In genomic region chr4:32076391-32076925, GRCm38 (mm10) we compare ENCODE assay signal across 16 mouse cellular contexts.
DNase-seq lines count a peak whose midpoint lies in the region; ATAC-seq and TF ChIP-seq lines count a peak whose summit lies in the region.
"Had no signal": no experiment of that assay in that cellular context is flagged by ENCODE, and none has a peak within 500 bp of the region (broad histone marks: within the 10 kb centered on the region; RNA-seq: fewer than 3 reads in every experiment).

No protein-coding gene starts in this region.

- no peaks in the 10 kb centered on the region for H3K36me3 ChIP-seq in hindbrain, embryonic 10.5 days
- H3K36me3 ChIP-seq in hindbrain, postnatal 0 days (ENCODE audit: insufficient read depth, low read length) = no peaks in the 10 kb centered on the region
- no peaks in the 10 kb centered on the region for H3K36me3 ChIP-seq in neural tube, embryonic 13.5 days
- H3K36me3 ChIP-seq in forebrain, postnatal 0 days (ENCODE audit: insufficient read depth) = no peaks in the 10 kb centered on the region
- H3K36me3 ChIP-seq in midbrain, postnatal 0 days (ENCODE audit: insufficient read depth, low read length) = no peaks in the 10 kb centered on the region
- H3K36me3 ChIP-seq: embryonic facial prominence, embryonic 13.5 days; neural tube, embryonic 12.5 days had no signal

- H3K9me3 ChIP-seq in hindbrain, embryonic 10.5 days = no peaks in the 10 kb centered on the region
- no peaks in the 10 kb centered on the region for H3K9me3 ChIP-seq in hindbrain, postnatal 0 days (ENCODE audit: low read length)
- no peaks in the 10 kb centered on the region for H3K9me3 ChIP-seq in neural tube, embryonic 13.5 days
- no peaks in the 10 kb centered on the region for H3K9me3 ChIP-seq in forebrain, postnatal 0 days (ENCODE audit: low read length)
- H3K9me3 ChIP-seq in midbrain, postnatal 0 days (ENCODE audit: low read length) = no peaks in the 10 kb centered on the region
- H3K9me3 ChIP-seq: embryonic facial prominence, embryonic 13.5 days; neural tube, embryonic 12.5 days had no signal

- TF ChIP-seq CTCF in hindbrain, postnatal 0 days (IDR thresholded peaks at IDR 0.05; ENCODE audit: low read depth) = no peak
- no peak for TF ChIP-seq CTCF in forebrain, postnatal 0 days (IDR thresholded peaks at IDR 0.05; ENCODE audit: low read depth)
- no peak for TF ChIP-seq CTCF in midbrain, postnatal 0 days (IDR thresholded peaks at IDR 0.05)

- peaks cover 39% of the 10 kb centered on the region for H3K4me1 ChIP-seq in hindbrain, embryonic 10.5 days (replicated peaks)
- H3K4me1 ChIP-seq in hindbrain, postnatal 0 days (ENCODE audit: insufficient read depth, low read length) = peaks cover 17% of the 10 kb centered on the region; the same call in 1 of the 2 replicates
- peaks cover 37% of the 10 kb centered on the region for H3K4me1 ChIP-seq in neural tube, embryonic 13.5 days (replicated peaks)
- H3K4me1 ChIP-seq in forebrain, postnatal 0 days (ENCODE audit: insufficient read depth) = peaks cover 16% of the 10 kb centered on the region
- peaks cover 17% of the 10 kb centered on the region for H3K4me1 ChIP-seq in midbrain, postnatal 0 days (ENCODE audit: insufficient read depth, low read length)

- no peak overlapping the region for H3K9ac ChIP-seq in hindbrain, postnatal 0 days (replicated peaks; ENCODE audit: low read length)
- no peak overlapping the region for H3K9ac ChIP-seq in neural tube, embryonic 13.5 days
- no peak overlapping the region for H3K9ac ChIP-seq in forebrain, postnatal 0 days
- no peak overlapping the region for H3K9ac ChIP-seq in midbrain, postnatal 0 days (replicated peaks; ENCODE audit: low read length, poor library complexity, severe bottlenecking)
- H3K9ac ChIP-seq: embryonic facial prominence, embryonic 13.5 days; neural tube, embryonic 12.5 days had no signal

- H3K27ac ChIP-seq in hindbrain, embryonic 10.5 days = peak overlapping the region; percentile 94
- H3K27ac ChIP-seq in hindbrain, postnatal 0 days = no peak overlapping the region
- peak overlapping the region; percentile 92 for H3K27ac ChIP-seq in neural tube, embryonic 13.5 days (replicated peaks)
- H3K27ac ChIP-seq in forebrain, postnatal 0 days (ENCODE audit: low read depth, low read length) = 0 out of 2 replicates have a peak overlapping the region, but pooled peaks have one; percentile 2
- H3K27ac ChIP-seq in midbrain, postnatal 0 days (ENCODE audit: low read depth, low read length) = peak overlapping the region; percentile 32; the same call in 1 of the 2 replicates
- H3K27ac ChIP-seq: embryonic facial prominence, embryonic 13.5 days had no signal

- DNase-seq in hindbrain, embryonic 10.5 days (ENCODE audit: low spot score) = no peak
- no peak for DNase-seq in hindbrain, postnatal 0 days (ENCODE audit: low spot score)
- DNase-seq in neural tube, embryonic 10.5 days (ENCODE audit: extremely low spot score, low spot score) = no peak
- DNase-seq in forebrain, postnatal 0 days = peak; percentile 22
- DNase-seq in midbrain, postnatal 0 days (ENCODE audit: low spot score) = peak; percentile 11
- DNase-seq in urinary bladder, adult 18-20 months (ENCODE audit: low spot score in 2 of 2) = no peak
- DNase-seq in embryo, embryonic 10.5 days (ENCODE audit: low spot score) = no peak
- DNase-seq: B cell, adult 2 months; cerebellum, adult 9-11 months; kidney, adult 11 months; kidney, postnatal 10 days; liver had no signal

- ATAC-seq in hindbrain, postnatal 0 days = no peak
- no peak for ATAC-seq in neural tube, embryonic 13.5 days (ENCODE audit: low read depth)
- ATAC-seq in forebrain, postnatal 0 days = no peak
- ATAC-seq in midbrain, postnatal 0 days (ENCODE audit: low FRiP score) = no peak
- ATAC-seq: lung, postnatal 0 days had no signal

- 0 out of 2 replicates have a peak, but pooled peaks cover 7% of the 10 kb centered on the region for H3K27me3 ChIP-seq in hindbrain, embryonic 10.5 days (ENCODE audit: insufficient read depth, poor library complexity, severe bottlenecking)
- H3K27me3 ChIP-seq in hindbrain, postnatal 0 days (ENCODE audit: insufficient read depth, low read length) = no peaks in the 10 kb centered on the region
- H3K27me3 ChIP-seq in neural tube, embryonic 13.5 days = no peaks in the 10 kb centered on the region
- H3K27me3 ChIP-seq in forebrain, postnatal 0 days (ENCODE audit: insufficient read depth, low read length) = no peaks in the 10 kb centered on the region
- H3K27me3 ChIP-seq in midbrain, postnatal 0 days (ENCODE audit: insufficient read depth, low read length) = no peaks in the 10 kb centered on the region
- H3K27me3 ChIP-seq: neural tube, embryonic 12.5 days had no signal

- 74% methylated on average over 12 of the region's 12 CpGs for WGBS in hindbrain, embryonic 10.5 days
- WGBS in hindbrain, postnatal 0 days = 56% methylated on average over 12 of the region's 12 CpGs
- 56% methylated on average over 12 of the region's 12 CpGs for WGBS in neural tube, embryonic 13.5 days
- 49% methylated on average over 12 of the region's 12 CpGs for WGBS in forebrain, postnatal 0 days
- 53% methylated on average over 12 of the region's 12 CpGs for WGBS in midbrain, postnatal 0 days

- no peak overlapping the region for H3K4me2 ChIP-seq in hindbrain, postnatal 0 days (ENCODE audit: low read depth, low read length)
- H3K4me2 ChIP-seq in neural tube, embryonic 13.5 days = no peak overlapping the region
- no peak overlapping the region for H3K4me2 ChIP-seq in forebrain, postnatal 0 days (ENCODE audit: low read depth)
- no peak overlapping the region for H3K4me2 ChIP-seq in midbrain, postnatal 0 days (ENCODE audit: low read depth, low read length, poor library complexity, severe bottlenecking)
- H3K4me2 ChIP-seq: embryonic facial prominence, embryonic 13.5 days; neural tube, embryonic 12.5 days had no signal

- H3K4me3 ChIP-seq in hindbrain, embryonic 10.5 days = no peak overlapping the region
- no peak overlapping the region for H3K4me3 ChIP-seq in hindbrain, postnatal 0 days (ENCODE audit: low read length)
- H3K4me3 ChIP-seq in neural tube, embryonic 13.5 days = no peak overlapping the region
- no peak overlapping the region for H3K4me3 ChIP-seq in forebrain, postnatal 0 days (ENCODE audit: low read depth, low read length)
- no peak overlapping the region for H3K4me3 ChIP-seq in midbrain, postnatal 0 days (ENCODE audit: low read depth, low read length)
- H3K4me3 ChIP-seq: embryonic facial prominence, embryonic 13.5 days; neural tube, embryonic 12.5 days had no signal

Comparison
In these comparisons a context has a peak if more than half of its experiments do, and no peak if none do; other contexts are left out.
1. DNase-seq: peak in forebrain, postnatal 0 days (single experiment) and midbrain, postnatal 0 days (single experiment); none in hindbrain, embryonic 10.5 days (single experiment), hindbrain, postnatal 0 days (single experiment), neural tube, embryonic 10.5 days (single experiment), urinary bladder, adult 18-20 months (0 of 2) and embryo, embryonic 10.5 days (single experiment).